Mouse (Mus musculus) heart, embryonic 13.5 days (tissue): ENCODE measurements at regions not wholly inside any gene's neighbourhood (a gene's known extent, or its start where the extent isn't known, plus 50 kb on each side); places are given as distances from the start of the nearest gene placed in this dataset.
A peak's percentile ranks its signal among the peaks of the same experiment; 100 is the strongest.

Experiments used
- ATAC-seq: fragments of 200-750 bp; cut with Nextera tagmentation; 2 replicates; pipeline ENCODE4 v1.8.0; 2017; ENCODE audit warnings: moderate TSS enrichment; ENCODE audit not compliant: insufficient number of reproducible peaks, low FRiP score, low TSS enrichment; ENCODE audit errors: extremely low read depth
- H3K27ac ChIP-seq: fragments of 300-500 bp; sonication (generic); replicated peaks from 2 replicates; pipeline ENCODE4 v1.5.1; 2015; ENCODE audit warnings: moderate library complexity, mild to moderate bottlenecking, inconsistent platforms
- H3K27me3 ChIP-seq: fragments of 300-500 bp; sonication (generic); replicated peaks from 2 replicates; pipeline ENCODE4 v1.6.1; 2015; ENCODE audit warnings: mild to moderate bottlenecking, inconsistent platforms
- H3K36me3 ChIP-seq: fragments of 300-500 bp; sonication (generic); 2 replicates; pipeline ENCODE4 v1.6.1; 2015; ENCODE audit warnings: mild to moderate bottlenecking, inconsistent platforms
- H3K4me1 ChIP-seq: fragments of 300-500 bp; sonication (generic); 2 replicates; pipeline ENCODE4 v1.6.1; 2015; ENCODE audit warnings: inconsistent platforms
- H3K4me2 ChIP-seq: fragments of 300-500 bp; sonication (generic); 2 replicates; pipeline ENCODE4 v1.6.1; 2015; ENCODE audit warnings: inconsistent platforms, mild to moderate bottlenecking, moderate library complexity
- H3K4me3 ChIP-seq: fragments of 300-500 bp; sonication (generic); 2 replicates; pipeline ENCODE4 v1.5.1; 2015; ENCODE audit warnings: moderate library complexity, mild to moderate bottlenecking, inconsistent platforms
- H3K9ac ChIP-seq: fragments of 300-500 bp; sonication (generic); 2 replicates; pipeline ENCODE4 v1.6.1; 2015; ENCODE audit warnings: inconsistent platforms, mild to moderate bottlenecking, moderate library complexity
- H3K9me3 ChIP-seq: fragments of 300-500 bp; sonication (generic); 2 replicates; pipeline ENCODE4 v1.6.1; 2016; ENCODE audit warnings: inconsistent platforms
- WGBS: fragments of 180-500 bp; shearing (Covaris S2); methylation state at CpG from one replicate; pipeline ENCODE4 v1.1.7; 2015; ENCODE audit warnings: mixed read lengths; 5-methylcytosine and 5-hydroxymethylcytosine counted together

DNA sequence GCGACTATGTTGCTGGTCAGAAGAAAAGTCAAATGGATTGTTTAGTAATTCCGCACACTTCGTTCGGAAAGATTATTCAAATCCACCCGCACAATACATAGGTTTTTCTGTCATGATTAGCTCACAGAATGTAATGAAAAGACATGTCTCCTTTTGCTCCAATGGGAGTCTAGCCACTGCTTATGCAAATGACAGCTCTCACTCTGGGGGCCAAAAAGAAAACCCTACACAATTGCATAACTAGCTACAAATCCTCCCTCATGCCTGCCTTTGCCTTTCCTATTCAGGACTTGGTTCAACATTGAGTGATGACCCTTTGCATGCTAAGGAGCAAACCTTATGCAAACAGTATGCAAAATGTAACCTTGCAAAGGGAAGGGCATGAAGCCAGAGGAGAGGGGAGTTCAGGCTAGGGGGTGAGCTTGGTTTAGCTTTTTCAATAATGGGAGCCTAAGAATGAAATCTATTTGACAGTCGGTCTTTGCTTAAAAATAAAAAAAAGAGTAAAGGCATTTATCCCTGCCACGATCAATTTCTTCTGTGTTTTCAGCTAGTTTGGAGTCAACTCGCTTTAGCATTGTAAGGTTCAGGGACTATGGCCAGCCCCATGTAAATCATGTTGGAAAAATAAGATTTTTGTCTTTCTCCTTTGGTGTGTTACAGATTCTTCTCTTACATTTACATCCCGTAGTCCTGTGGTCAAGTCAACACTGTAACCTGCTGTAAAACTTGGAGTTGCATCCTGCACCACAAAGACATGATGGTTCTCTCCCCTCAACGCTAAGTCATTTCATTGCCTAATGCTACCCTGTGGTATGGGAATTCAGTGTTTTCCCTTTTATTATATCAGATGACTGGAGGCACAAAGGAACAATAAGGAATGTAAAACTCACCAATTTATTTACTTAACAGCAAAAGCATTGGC lies 119.6 kb upstream of the Ndst3 start:
- Histone ChIP-seq H3K27me3 (no peaks in the 10 kb centered on the region), H3K9me3 (no peaks in the 10 kb centered on the region), H3K4me3 (no peak overlapping the region), H3K9ac (no peak overlapping the region), H3K4me2 (no peak overlapping the region), H3K4me1 (no peaks in the 10 kb centered on the region), H3K27ac (no peak overlapping the region), H3K36me3 (no peaks in the 10 kb centered on the region)
- ATAC-seq: no peak
- 81% methylated on average over 10 of the region's 10 CpGs for WGBS

- Histone ChIP-seq H3K4me3 (no peak overlapping the region), H3K27me3 (no peaks in the 10 kb centered on the region)
- ATAC-seq: no peak
These were observed 120.4 kb upstream of the Ndst3 start for GRCm38 (mm10) chr3:123810943-123811499.

GRCm38 (mm10) chr3:123828790-123829189 lies 138.1 kb upstream of the Ndst3 start:
- no peak overlapping the region for H3K27ac ChIP-seq
- H3K4me2 ChIP-seq: no peak overlapping the region
- H3K9ac ChIP-seq: no peak overlapping the region
- H3K4me3 ChIP-seq: no peak overlapping the region
- H3K27me3 ChIP-seq: no peaks in the 10 kb centered on the region
- no peaks in the 10 kb centered on the region for H3K9me3 ChIP-seq
- ATAC-seq: no peak
- no peaks in the 10 kb centered on the region for H3K36me3 ChIP-seq
- WGBS: 67% methylated on average over 6 of the region's 6 CpGs
- H3K4me1 ChIP-seq: no peaks in the 10 kb centered on the region

More at GRCm38 (mm10) chr3:123810943-123811499, 120.4 kb upstream of the Ndst3 start:
- Histone ChIP-seq H3K4me2 (no peak overlapping the region), H3K36me3 (no peaks in the 10 kb centered on the region), H3K9ac (no peak overlapping the region), H3K27ac (no peak overlapping the region), H3K9me3 (no peaks in the 10 kb centered on the region), H3K4me1 (no peaks in the 10 kb centered on the region)
- WGBS: 74% methylated on average over 5 of the region's 5 CpGs

GRCm38 (mm10) chr3:123838385-123839170 lies 147.9 kb upstream of the Ndst3 start:
- H3K36me3 ChIP-seq: no peaks in the 10 kb centered on the region
- WGBS: 77% methylated on average over 10 of the region's 10 CpGs
- no peak for ATAC-seq

GRCm38 (mm10) chr3:123846554-123846953 lies 155.9 kb upstream of the Ndst3 start:
- H3K9ac ChIP-seq: no peak overlapping the region
- H3K27me3 ChIP-seq: no peaks in the 10 kb centered on the region
- no peak overlapping the region for H3K27ac ChIP-seq
- H3K9me3 ChIP-seq: no peaks in the 10 kb centered on the region
- ATAC-seq: no peak
- H3K4me1 ChIP-seq: no peaks in the 10 kb centered on the region
- H3K4me2 ChIP-seq: no peak overlapping the region
- no peaks in the 10 kb centered on the region for H3K36me3 ChIP-seq
- no peak overlapping the region for H3K4me3 ChIP-seq
- 66% methylated on average over 1 of the region's 1 CpGs for WGBS

More at GRCm38 (mm10) chr3:123838385-123839170, 147.9 kb upstream of the Ndst3 start:
- H3K9me3 ChIP-seq: no peaks in the 10 kb centered on the region
- no peak overlapping the region for H3K27ac ChIP-seq
- no peaks in the 10 kb centered on the region for H3K4me1 ChIP-seq
- no peak overlapping the region for H3K4me3 ChIP-seq
- no peak overlapping the region for H3K9ac ChIP-seq
- H3K27me3 ChIP-seq: no peaks in the 10 kb centered on the region
- no peak overlapping the region for H3K4me2 ChIP-seq

GRCm38 (mm10) chr3:123848663-123849062 lies 158.0 kb upstream of the Ndst3 start:
- Histone ChIP-seq H3K36me3 (no peaks in the 10 kb centered on the region), H3K9ac (no peak overlapping the region), H3K4me2 (no peak overlapping the region), H3K4me1 (no peaks in the 10 kb centered on the region), H3K9me3 (no peaks in the 10 kb centered on the region), H3K27me3 (no peaks in the 10 kb centered on the region), H3K27ac (no peak overlapping the region), H3K4me3 (no peak overlapping the region)
- no peak for ATAC-seq
- 65% methylated on average over 2 of the region's 2 CpGs for WGBS

GRCm38 (mm10) chr3:123852889-123853288 lies 162.2 kb upstream of the Ndst3 start:
- Histone ChIP-seq H3K4me3 (no peak overlapping the region), H3K27ac (no peak overlapping the region), H3K36me3 (no peaks in the 10 kb centered on the region), H3K4me1 (no peaks in the 10 kb centered on the region), H3K4me2 (no peak overlapping the region), H3K27me3 (no peaks in the 10 kb centered on the region), H3K9ac (no peak overlapping the region), H3K9me3 (no peaks in the 10 kb centered on the region)
- no peak for ATAC-seq
- 72% methylated on average over 3 of the region's 3 CpGs for WGBS

DNA sequence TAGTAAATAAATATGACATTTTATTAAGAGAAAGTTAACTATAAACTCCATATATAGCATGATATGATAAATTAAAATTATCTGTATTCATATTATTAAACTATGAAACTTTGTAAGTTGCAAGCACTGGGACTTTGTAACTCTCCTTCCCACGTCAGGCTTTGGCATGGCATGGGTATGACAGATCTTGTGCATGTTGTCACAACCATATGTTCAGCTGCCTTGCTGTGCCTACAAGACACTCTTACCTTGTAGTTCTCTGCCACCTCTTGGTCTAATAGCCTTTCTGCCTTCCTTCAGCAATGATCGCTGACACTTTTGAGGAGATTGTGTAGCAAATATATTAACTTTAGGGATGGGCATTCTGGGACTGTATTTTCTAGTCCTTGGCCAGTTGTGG lies 183.1 kb upstream of the Ndst3 start:
- Histone ChIP-seq H3K27me3 (no peaks in the 10 kb centered on the region), H3K4me2 (no peak overlapping the region), H3K27ac (no peak overlapping the region), H3K4me3 (no peak overlapping the region), H3K9me3 (no peaks in the 10 kb centered on the region), H3K36me3 (no peaks in the 10 kb centered on the region), H3K9ac (no peak overlapping the region), H3K4me1 (no peaks in the 10 kb centered on the region)
- 80% methylated on average over 2 of the region's 2 CpGs for WGBS
- no peak for ATAC-seq

DNA sequence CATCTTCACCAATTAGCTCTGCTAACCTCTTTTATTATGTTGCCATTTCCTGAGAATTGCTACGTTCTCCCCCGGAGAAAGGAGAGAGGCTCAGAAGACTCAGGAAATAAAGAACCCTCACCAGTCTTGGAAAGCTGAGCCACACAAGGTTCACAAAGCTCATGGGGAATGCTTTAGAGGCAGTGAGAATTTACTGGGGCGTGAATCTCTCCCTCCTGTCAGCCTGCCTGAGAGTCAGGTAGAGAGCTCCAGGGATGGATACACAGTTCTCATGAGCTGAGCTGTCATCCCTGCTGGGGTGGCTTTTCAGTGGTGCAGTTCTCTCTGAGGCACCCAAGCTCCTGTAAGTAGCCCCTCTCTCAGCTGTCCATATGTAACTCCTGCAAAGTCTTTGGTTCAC lies 203.0 kb upstream of the Ndst3 start:
- H3K27me3 ChIP-seq: no peaks in the 10 kb centered on the region
- no peak for ATAC-seq
- no peak overlapping the region for H3K27ac ChIP-seq
- WGBS: 65% methylated on average over 3 of the region's 3 CpGs
- H3K4me3 ChIP-seq: no peak overlapping the region
- H3K4me1 ChIP-seq: no peaks in the 10 kb centered on the region
- no peaks in the 10 kb centered on the region for H3K9me3 ChIP-seq
- no peak overlapping the region for H3K4me2 ChIP-seq
- no peak overlapping the region for H3K9ac ChIP-seq
- H3K36me3 ChIP-seq: no peaks in the 10 kb centered on the region

- peaks cover 8% of the 10 kb centered on the region for H3K4me1 ChIP-seq
- H3K27me3 ChIP-seq: no peaks in the 10 kb centered on the region
- ATAC-seq: no peak; the same call in 1 of the 2 replicates
- H3K4me2 ChIP-seq: peak overlapping the region; percentile 24
- no peaks in the 10 kb centered on the region for H3K9me3 ChIP-seq
- 22% methylated on average over 9 of the region's 9 CpGs for WGBS
- no peak overlapping the region for H3K9ac ChIP-seq
- no peaks in the 10 kb centered on the region for H3K36me3 ChIP-seq
- peak overlapping the region; percentile 39; the same call in 1 of the 2 replicates for H3K27ac ChIP-seq
- no peak overlapping the region for H3K4me3 ChIP-seq
These were observed 215.5 kb upstream of the Ndst3 start for GRCm38 (mm10) chr3:123905928-123906721.

- Histone ChIP-seq H3K9ac (no peak overlapping the region), H3K4me1 (no peaks in the 10 kb centered on the region), H3K36me3 (no peaks in the 10 kb centered on the region), H3K4me3 (no peak overlapping the region), H3K4me2 (no peak overlapping the region), H3K27ac (no peak overlapping the region), H3K27me3 (no peaks in the 10 kb centered on the region), H3K9me3 (no peaks in the 10 kb centered on the region)
- no peak for ATAC-seq
- 76% methylated on average over 3 of the region's 3 CpGs for WGBS
These were observed 227.5 kb upstream of the Ndst3 start for GRCm38 (mm10) chr3:123918140-123918539.
